Mouse (Mus musculus) cerebellum, adult 9-11 months (tissue): ENCODE measurements around the gene Gm10378.
"Not testable (repeated sequence)": the region's sequence is repeated elsewhere in the genome, so short reads cannot be mapped to it uniquely, and the experiment has no call there.

Experiments
- DNase-seq: peaks from one replicate; pipeline ENCODE4 v3.0.0; 2022

Gm10378 gene

DNA sequence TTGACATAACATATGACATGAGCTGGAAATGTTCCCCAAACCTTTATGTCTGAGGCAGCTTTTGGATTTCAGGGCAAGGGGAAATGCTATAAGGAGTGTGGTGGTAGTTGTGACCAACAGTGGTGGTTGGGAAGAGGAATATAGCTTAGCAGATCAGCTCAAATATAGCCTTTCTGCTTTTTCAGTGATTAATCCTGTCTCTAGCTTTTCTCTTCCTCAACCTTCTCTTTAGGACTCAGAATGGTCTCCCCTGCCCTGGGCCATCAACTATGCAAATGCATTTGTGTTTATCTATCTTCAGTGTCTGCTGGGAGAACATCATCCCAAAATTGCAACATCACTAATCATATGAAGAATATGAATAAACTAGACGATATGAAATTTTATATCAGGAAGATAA lies at the start of gene Gm10378:
TSS of gene Gm10378 (plus strand) at position 301 of the 400 bp plus-strand sequence.
- DNase-seq: not testable (repeated sequence)

DNA sequence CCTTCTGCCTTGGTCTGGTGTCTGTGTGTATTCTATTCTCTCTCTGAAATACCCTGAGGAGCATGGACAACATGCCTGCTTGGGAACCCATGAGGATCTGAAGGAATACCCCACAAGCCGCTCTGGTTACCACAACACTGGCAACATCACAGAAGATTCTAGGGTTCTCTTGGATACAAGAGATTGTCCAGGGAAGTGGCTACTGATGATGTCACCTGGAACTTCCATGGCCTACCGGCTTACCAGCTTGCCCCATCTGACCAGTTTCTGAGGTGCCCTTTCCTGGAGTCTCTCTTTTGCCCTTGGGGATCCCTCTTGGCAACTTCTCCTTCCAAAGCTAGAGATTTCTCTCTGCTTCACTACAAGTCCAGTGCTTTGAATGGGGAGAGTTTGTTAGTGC lies 13.9 kb upstream of the Gm10378 start, which contains the start of gene Gm3633:
TSS of gene Gm3633 (minus strand) at position 101 of the 400 bp plus-strand sequence.
- DNase-seq: not testable (repeated sequence)
